Mouse (Mus musculus) liver, embryonic 15.5 days (tissue): Measurements from ENCODE around the gene Tmem222. TPM values are rescaled to one million over a fixed set of nuclear protein-coding genes. Genes with fewer than 3 reads are reported as not detected.

Experiments
- ATAC-seq: fragments of 200-750 bp; cut with Nextera tagmentation; 2 replicates; pipeline ENCODE4 v1.8.0; 2017; ENCODE audit warnings: moderate number of reproducible peaks, mild to moderate bottlenecking, moderate library complexity; ENCODE audit not compliant: insufficient read depth
- H3K27ac ChIP-seq: fragments of 300-500 bp; sonication (generic); replicated peaks from 2 replicates; pipeline ENCODE4 v1.5.1; 2015; ENCODE audit warnings: mild to moderate bottlenecking, inconsistent platforms
- H3K27me3 ChIP-seq: fragments of 300-500 bp; sonication (generic); 2 replicates; pipeline ENCODE4 v1.6.1; 2015; ENCODE audit warnings: mild to moderate bottlenecking, inconsistent platforms
- H3K36me3 ChIP-seq: fragments of 300-500 bp; sonication (generic); replicated peaks from 2 replicates; pipeline ENCODE4 v1.6.1; 2015; ENCODE audit warnings: moderate library complexity, mild to moderate bottlenecking, inconsistent platforms
- H3K4me1 ChIP-seq: fragments of 300-500 bp; sonication (generic); replicated peaks from 2 replicates; pipeline ENCODE4 v1.6.1; 2015; ENCODE audit warnings: inconsistent platforms
- H3K4me2 ChIP-seq: fragments of 300-500 bp; sonication (generic); 2 replicates; pipeline ENCODE4 v1.6.1; 2015; ENCODE audit warnings: moderate library complexity, mild to moderate bottlenecking, inconsistent platforms
- H3K4me3 ChIP-seq: fragments of 300-500 bp; sonication (generic); replicated peaks from 2 replicates; pipeline ENCODE4 v1.5.1; 2015; ENCODE audit warnings: mild to moderate bottlenecking, inconsistent platforms
- H3K9ac ChIP-seq: fragments of 300-500 bp; sonication (generic); 2 replicates; pipeline ENCODE4 v1.6.1; 2015; ENCODE audit warnings: moderate library complexity, mild to moderate bottlenecking, inconsistent platforms
- H3K9me3 ChIP-seq: fragments of 300-500 bp; sonication (generic); replicated peaks from 2 replicates; pipeline ENCODE4 v1.6.1; 2016; ENCODE audit warnings: inconsistent platforms
- WGBS: fragments of 180-500 bp; shearing (Covaris S2); methylation state at CpG from one replicate; pipeline ENCODE4 v1.1.7; 2015; ENCODE audit warnings: mixed read lengths; ENCODE audit not compliant: insufficient replicate concordance; 5-methylcytosine and 5-hydroxymethylcytosine counted together
- polyA plus RNA-seq: library from polyadenylated mRNA; unstranded; fragments of >200 nt; fragmentation: Nextera tagmentation; extraction: Ambion mirVana; gene quantifications from 2 replicates; pipeline ENCODE4 v1.2.1, GENCODE M21; 2015

Tmem222 gene
- polyA plus RNA-seq, 1 experiment from 2014 or later = 35.8 TPM

DNA sequence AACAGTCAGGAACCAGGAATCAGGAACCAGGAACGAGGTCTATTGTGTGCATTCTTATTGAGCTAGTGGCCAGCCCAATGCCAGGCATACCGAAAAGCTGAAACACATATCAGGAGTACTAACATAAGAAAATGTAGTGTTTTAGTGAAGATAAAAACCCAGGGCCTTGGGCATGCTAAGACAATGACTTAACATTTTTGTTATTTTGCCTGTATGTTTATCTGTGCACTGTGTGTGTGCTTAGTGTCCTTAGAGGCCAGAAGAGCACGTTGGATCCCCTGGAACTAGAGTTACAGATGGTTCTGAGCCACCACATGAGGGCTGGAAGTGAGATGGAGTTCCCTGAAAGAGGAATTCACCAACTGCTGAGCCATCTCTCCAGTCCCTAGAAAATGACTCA, 7.7 kb upstream of the Tmem222 start:
- peak; percentile 82 for ATAC-seq
- peaks cover 63% of the 10 kb centered on the region for H3K4me1 ChIP-seq
- peak overlapping the region; percentile 81 for H3K27ac ChIP-seq
- H3K9ac ChIP-seq = 0 out of 2 replicates have a peak overlapping the region, but pooled peaks have one; percentile 16
- no peaks in the 10 kb centered on the region for H3K27me3 ChIP-seq
- H3K4me2 ChIP-seq = peak overlapping the region; percentile 51
- 22% methylated on average over 3 of the region's 3 CpGs for WGBS
- H3K4me3 ChIP-seq = no peak overlapping the region
- no peaks in the 10 kb centered on the region for H3K9me3 ChIP-seq
- H3K36me3 ChIP-seq = no peaks in the 10 kb centered on the region

DNA sequence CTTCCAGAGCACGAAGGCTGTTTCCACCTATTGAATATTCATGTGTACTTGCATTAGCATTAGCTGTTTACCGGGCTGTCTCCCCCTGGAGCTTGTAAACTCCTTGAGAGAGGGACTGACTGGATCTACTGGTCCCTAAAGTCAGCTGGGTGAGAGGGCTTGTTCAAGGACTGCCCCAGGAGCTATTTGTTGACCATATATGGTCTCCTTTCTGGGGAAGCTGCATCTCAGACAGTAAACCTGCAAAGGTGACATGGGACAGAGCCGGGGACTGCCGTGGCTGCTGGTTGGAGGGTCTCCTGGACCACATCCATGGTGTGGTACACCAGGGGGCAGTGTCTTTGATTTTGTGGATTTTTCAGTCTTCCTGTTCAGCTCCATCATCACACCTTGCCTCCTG, 5.1 kb upstream of the Tmem222 start:
- no peaks in the 10 kb centered on the region for H3K9me3 ChIP-seq
- H3K27me3 ChIP-seq = no peaks in the 10 kb centered on the region
- no peaks in the 10 kb centered on the region for H3K36me3 ChIP-seq
- ATAC-seq = no peak
- H3K4me1 ChIP-seq = peaks cover 70% of the 10 kb centered on the region
- H3K27ac ChIP-seq = no peak overlapping the region
- WGBS = 69% methylated on average over 4 of the region's 4 CpGs
- H3K9ac ChIP-seq = no peak overlapping the region
- H3K4me2 ChIP-seq = no peak overlapping the region
- H3K4me3 ChIP-seq = no peak overlapping the region

DNA sequence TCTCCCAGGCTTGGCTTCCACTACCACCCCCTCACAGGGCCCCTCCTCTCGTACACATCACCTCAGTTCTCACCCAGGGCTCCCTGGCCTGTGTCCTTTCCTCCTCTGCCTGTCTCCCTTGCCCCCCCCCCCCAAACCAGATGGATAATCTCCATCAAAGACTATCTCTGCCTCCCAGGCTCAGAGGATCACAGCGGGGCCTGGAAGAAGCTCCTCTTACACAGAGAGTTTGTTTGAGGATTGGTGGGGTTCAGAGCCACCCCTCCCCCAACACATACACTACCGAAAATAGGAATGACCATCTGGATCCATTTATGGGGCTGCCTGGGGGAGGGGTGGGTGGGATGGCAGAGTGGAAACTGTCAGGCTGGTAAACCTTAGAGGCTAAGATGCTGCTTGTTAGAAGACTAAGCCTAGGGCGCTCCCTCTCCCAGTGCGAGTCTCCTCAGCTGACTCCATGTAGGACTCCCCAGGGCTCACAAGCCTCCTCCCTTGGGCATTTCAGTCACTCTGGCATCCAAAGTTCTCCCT, 4.4 kb upstream of the Tmem222 start:
- H3K4me2 ChIP-seq = no peak overlapping the region
- H3K36me3 ChIP-seq = no peaks in the 10 kb centered on the region
- WGBS = 44% methylated on average over 5 of the region's 5 CpGs
- H3K4me3 ChIP-seq = no peak overlapping the region
- no peak for ATAC-seq
- no peak overlapping the region for H3K27ac ChIP-seq
- H3K4me1 ChIP-seq = peaks cover 64% of the 10 kb centered on the region
- H3K9ac ChIP-seq = peak overlapping the region; percentile 25; the same call in 1 of the 2 replicates
- H3K27me3 ChIP-seq = no peaks in the 10 kb centered on the region
- H3K9me3 ChIP-seq = no peaks in the 10 kb centered on the region

DNA sequence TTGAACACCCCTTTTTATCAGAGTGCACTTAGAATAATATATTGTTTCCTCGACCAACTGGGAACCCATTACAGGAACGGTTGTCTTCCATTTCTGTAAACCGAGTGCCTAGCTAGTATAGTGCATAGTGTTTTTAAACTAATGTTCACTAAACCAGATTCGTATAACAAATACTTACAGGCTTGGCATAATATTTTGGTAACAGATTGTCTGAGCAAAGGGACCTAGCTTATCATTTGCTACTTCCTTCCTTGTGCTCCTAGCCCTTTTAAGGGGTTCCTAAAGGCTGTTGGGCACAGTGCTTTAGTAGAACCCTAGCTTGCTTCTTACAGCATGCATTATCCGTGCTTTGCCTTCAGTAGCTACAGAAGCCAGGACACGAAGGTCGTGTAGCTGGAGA, 3.9 kb upstream of the Tmem222 start:
- Histone ChIP-seq H3K4me2 (no peak overlapping the region), H3K9me3 (no peaks in the 10 kb centered on the region), H3K4me3 (no peak overlapping the region), H3K36me3 (no peaks in the 10 kb centered on the region), H3K27me3 (no peaks in the 10 kb centered on the region), H3K9ac (peak overlapping the region; percentile 25; the same call in 1 of the 2 replicates), H3K4me1 (peaks cover 63% of the 10 kb centered on the region), H3K27ac (no peak overlapping the region)
- WGBS = 27% methylated on average over 7 of the region's 7 CpGs
- ATAC-seq = no peak

DNA sequence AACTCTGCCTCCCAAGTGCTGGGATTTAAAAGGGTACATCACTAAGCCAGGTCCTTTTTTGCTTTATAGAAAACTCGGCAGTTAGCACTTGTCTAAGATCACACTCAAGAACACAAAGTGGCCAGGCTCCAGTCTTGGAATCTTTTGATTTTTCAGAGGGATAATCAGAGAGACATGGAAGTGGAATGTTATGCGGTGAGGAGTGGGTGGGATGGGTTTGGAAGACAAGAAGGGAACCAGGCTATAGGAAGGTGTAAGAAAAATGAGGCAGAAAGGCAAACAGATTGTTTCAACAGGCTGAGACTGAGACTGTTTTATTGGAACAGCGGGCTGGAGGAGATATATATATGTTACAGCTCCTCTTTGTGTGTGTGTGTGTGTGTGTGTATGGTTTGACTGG, 890 bp upstream of the Tmem222 start:
- Histone ChIP-seq H3K4me3 (peak overlapping the region; percentile 85; the same call in 1 of the 2 replicates), H3K4me1 (peaks cover 48% of the 10 kb centered on the region), H3K9me3 (no peaks in the 10 kb centered on the region), H3K27ac (peak overlapping the region; percentile 90), H3K27me3 (no peaks in the 10 kb centered on the region), H3K9ac (no peak overlapping the region), H3K36me3 (0 out of 2 replicates have a peak, but pooled peaks cover 9% of the 10 kb centered on the region), H3K4me2 (peak overlapping the region; percentile 81)
- no peak for ATAC-seq
- 73% methylated on average over 3 of the region's 3 CpGs for WGBS

DNA sequence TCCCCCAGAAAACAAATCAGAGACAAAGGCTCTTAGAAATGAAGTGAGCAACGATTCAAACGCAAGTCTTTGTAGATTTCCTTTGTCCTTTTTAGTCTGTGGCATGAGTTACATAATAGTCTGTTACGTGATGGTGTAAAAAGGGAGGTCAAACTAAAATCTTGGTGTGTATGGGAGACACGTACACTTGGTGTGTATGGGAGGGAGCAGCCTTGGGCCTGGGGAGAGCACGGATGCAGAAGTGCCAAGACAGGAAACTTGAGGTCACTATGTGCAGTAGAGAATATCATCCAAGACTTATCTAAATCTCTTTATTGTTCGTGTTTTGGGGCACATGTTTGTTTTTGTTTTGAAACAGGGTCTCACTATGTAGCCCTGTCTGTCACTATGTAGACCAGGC, 475 bp upstream of the Tmem222 start:
- Histone ChIP-seq H3K9me3 (no peaks in the 10 kb centered on the region), H3K4me2 (peak overlapping the region; percentile 81), H3K9ac (peak overlapping the region; percentile 80), H3K27ac (peak overlapping the region; percentile 90), H3K4me1 (peaks cover 44% of the 10 kb centered on the region), H3K4me3 (peak overlapping the region; percentile 85), H3K27me3 (no peaks in the 10 kb centered on the region), H3K36me3 (0 out of 2 replicates have a peak, but pooled peaks cover 9% of the 10 kb centered on the region)
- ATAC-seq = no peak
- WGBS = 11% methylated on average over 6 of the region's 6 CpGs

DNA sequence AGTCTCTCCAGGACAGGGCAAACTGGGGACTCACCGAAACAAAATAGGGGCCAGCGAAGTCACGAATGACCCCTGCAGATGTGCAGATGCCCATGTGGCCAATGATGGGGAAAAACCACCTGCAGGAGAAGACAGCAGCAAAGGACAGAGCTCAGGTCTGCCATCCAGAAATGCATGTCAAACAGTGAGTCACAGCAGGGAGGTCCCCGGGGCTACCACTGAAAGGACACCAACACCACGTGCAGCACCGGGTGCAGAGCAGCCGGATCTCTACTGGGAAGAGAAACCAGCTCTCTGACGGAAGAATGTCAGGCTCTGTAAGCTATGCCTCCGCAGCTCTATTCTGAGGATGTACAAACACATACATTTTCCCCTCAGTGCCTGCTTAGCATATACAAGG, 6.7 kb downstream of the Tmem222 start:
- Histone ChIP-seq H3K4me2 (no peak overlapping the region), H3K9ac (no peak overlapping the region), H3K9me3 (no peaks in the 10 kb centered on the region), H3K4me3 (no peak overlapping the region), H3K27ac (no peak overlapping the region), H3K36me3 (peaks cover 61% of the 10 kb centered on the region), H3K27me3 (no peaks in the 10 kb centered on the region), H3K4me1 (peaks cover 10% of the 10 kb centered on the region)
- 86% methylated on average over 9 of the region's 9 CpGs for WGBS
- no peak for ATAC-seq

DNA sequence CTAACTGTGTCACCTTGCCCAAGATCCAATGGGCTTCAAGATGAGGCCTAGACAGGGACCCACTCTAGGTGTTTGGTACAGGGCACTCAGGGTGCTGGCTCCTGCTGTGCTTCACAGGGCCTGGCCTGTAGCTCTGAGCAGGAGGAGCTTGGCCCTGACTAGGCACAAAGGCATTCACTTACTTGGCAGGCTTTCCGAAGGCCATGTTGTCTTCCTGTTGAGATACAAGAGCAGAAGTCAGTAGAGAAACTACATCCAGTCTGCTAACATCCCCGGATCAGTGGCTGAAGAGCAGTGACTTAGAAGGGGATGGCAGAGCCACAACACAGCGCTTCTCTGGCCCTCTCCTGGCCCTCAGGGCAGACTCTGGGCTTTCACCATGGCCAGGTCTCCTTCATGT, 8.0 kb downstream of the Tmem222 start:
- ATAC-seq = no peak
- Histone ChIP-seq H3K9ac (no peak overlapping the region), H3K4me3 (no peak overlapping the region), H3K27ac (no peak overlapping the region), H3K4me1 (0 out of 2 replicates have a peak, but pooled peaks cover 3% of the 10 kb centered on the region), H3K4me2 (no peak overlapping the region), H3K27me3 (no peaks in the 10 kb centered on the region), H3K36me3 (peaks cover 66% of the 10 kb centered on the region), H3K9me3 (no peaks in the 10 kb centered on the region)
- WGBS = 78% methylated on average over 3 of the region's 3 CpGs

DNA sequence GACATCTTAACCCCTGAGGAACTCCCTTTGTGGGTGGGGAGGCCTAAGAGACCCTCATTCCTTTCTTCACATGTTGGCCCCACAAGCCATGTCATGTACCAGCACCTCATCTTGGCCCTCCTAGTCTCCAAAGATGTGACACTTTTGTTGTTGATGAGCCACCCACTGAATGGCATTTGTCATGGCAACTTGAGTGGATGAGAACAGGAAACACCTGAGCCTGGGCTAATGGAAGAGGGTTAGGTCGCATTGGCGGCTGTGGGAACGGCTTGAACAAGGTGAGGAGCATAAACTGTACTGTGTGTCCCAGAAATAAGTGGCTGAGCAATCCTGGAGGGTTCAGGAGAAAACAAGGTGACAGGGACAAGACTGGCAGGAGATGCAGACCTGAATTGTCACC, 8.7 kb downstream of the Tmem222 start:
- 77% methylated on average over 3 of the region's 3 CpGs for WGBS
- H3K4me1 ChIP-seq = 0 out of 2 replicates have a peak, but pooled peaks cover 3% of the 10 kb centered on the region

DNA sequence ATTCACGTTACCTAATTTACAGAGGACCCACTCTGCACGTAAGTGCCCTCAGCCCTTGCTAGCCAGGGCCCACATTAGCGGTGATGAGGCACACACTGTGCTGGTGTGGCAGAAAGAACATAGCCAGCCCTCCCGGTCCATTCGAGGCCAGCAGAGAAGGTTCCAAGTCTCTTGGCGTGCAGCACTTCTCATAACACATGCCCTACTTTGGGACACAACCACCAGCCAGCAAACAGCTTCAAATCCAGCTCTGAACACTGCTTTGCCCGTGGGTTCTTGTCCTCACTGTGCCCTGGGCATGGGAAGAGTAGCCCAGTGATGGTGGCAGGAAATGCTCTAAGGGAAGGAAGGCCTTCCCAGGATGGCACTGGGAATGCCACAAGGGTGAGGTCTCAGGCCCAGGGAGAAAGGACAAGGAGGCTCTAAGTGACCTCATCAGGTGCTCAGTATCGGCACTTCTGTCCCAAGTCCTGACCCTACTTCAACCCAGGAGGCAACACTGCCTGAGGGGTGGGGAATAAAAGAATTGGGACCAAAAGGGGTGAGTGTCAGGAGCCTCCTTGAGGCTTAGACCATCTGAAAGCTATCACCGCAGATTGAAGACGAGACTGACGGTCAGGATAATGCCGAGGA, 11.2 kb downstream of the Tmem222 start:
- ATAC-seq = no peak
- Histone ChIP-seq H3K4me1 (peaks cover 16% of the 10 kb centered on the region), H3K36me3 (peaks cover 69% of the 10 kb centered on the region), H3K4me2 (no peak overlapping the region), H3K27ac (no peak overlapping the region), H3K9ac (no peak overlapping the region), H3K4me3 (no peak overlapping the region), H3K27me3 (no peaks in the 10 kb centered on the region), H3K9me3 (no peaks in the 10 kb centered on the region)
- 83% methylated on average over 12 of the region's 12 CpGs for WGBS

More for the DNA sequence above, 8.7 kb downstream of the Tmem222 start:
- Histone ChIP-seq H3K4me3 (no peak overlapping the region), H3K36me3 (peaks cover 69% of the 10 kb centered on the region), H3K27me3 (no peaks in the 10 kb centered on the region), H3K9me3 (no peaks in the 10 kb centered on the region), H3K9ac (no peak overlapping the region), H3K27ac (no peak overlapping the region), H3K4me2 (no peak overlapping the region)
- no peak for ATAC-seq

DNA sequence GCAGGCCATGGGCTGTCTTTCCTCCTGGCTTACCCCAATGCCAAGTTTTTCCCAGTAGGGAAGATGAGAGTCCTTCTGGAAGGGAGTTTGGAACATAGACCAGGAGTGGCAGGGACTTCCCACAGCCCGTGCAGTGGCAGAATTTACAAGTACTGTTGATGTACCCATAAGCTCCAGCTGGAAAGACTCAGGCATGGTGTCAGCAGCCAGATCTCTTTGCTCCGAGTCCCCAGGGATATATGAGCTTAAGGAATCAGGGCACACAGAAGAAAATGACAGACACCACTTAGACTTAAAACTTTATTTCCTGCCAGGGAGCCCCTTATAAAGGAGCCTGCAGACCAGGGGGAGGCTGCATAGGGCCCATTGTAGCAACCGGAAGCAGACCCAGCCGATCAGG, 11.8 kb downstream of the Tmem222 start:
- Histone ChIP-seq H3K9ac (no peak overlapping the region), H3K36me3 (peaks cover 65% of the 10 kb centered on the region), H3K27me3 (no peaks in the 10 kb centered on the region), H3K4me1 (peaks cover 18% of the 10 kb centered on the region), H3K27ac (no peak overlapping the region), H3K4me2 (no peak overlapping the region), H3K4me3 (no peak overlapping the region), H3K9me3 (no peaks in the 10 kb centered on the region)
- WGBS = 81% methylated on average over 4 of the region's 4 CpGs
- no peak for ATAC-seq
